Mouse (Mus musculus): Measurements from ENCODE around the gene Nbeal2.

Nbeal2 gene

GRCm38 (mm10) chr9:110583521-110583920, 70.4 kb downstream of the Nbeal2 start:
- DNase-seq (ENCODE audit: inconsistent ontology term): no peak

DNA sequence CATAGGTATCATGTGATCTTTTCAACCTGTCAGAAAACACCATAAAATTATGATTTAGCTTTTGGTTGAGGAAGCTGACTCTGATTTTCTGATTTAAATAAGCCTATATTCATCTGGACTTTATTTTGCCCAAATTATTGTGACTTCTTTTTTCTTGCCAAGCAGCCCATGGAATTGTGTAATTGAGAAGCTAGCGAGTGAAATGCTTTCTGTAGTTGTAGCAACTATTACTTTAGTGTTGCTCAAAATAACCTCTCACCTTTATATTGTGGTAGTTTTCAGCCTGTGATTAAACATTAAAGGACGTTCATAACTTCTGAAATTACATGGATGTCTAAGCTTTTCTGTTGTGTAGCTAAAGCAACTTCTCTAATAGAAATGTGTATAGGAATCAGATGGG, 71.8 kb downstream of the Nbeal2 start:
- no peak for DNase-seq (ENCODE audit: inconsistent ontology term)
